Mouse (Mus musculus): ENCODE measurements around the gene Aig1. TPM values are rescaled to one million over a fixed set of nuclear protein-coding genes. Genes with fewer than 3 reads are reported as not detected.

Gene Aig1
- polyA plus RNA-seq, 1 experiment: 130 TPM

GRCm38 (mm10) chr10:13693276-13693675 is 175.5 kb downstream of the Aig1 start:
- Histone ChIP-seq H3K4me1 (ENCODE audit: control insufficient read depth, insufficient read depth, low read length) (peaks cover 11% of the 10 kb centered on the region), H3K27ac (ENCODE audit: insufficient read depth, low read length) (no peak overlapping the region), H3K27me3 (ENCODE audit: control insufficient read depth, insufficient read depth, low read length) (no peaks in the 10 kb centered on the region), H3K4me3 (replicated peaks; ENCODE audit: insufficient read depth, low read depth, low read length) (no peak overlapping the region)
- TF ChIP-seq POLR2A (IDR thresholded peaks at IDR 0.05; ENCODE audit: borderline replicate concordance, insufficient read depth, low read length) (no peak), CTCF (IDR thresholded peaks at IDR 0.05; ENCODE audit: borderline replicate concordance, insufficient read depth, low read depth, low read length) (no peak)
- DNase-seq: no peak
- 61% methylated on average over 4 of the region's 4 CpGs for WGBS

- H3K27ac ChIP-seq (ENCODE audit: insufficient read depth, low read length): no peak overlapping the region
- peaks cover 14% of the 10 kb centered on the region for H3K4me1 ChIP-seq (ENCODE audit: control insufficient read depth, insufficient read depth, low read length)
- WGBS: 92% methylated on average over 5 of the region's 5 CpGs
- H3K4me3 ChIP-seq (replicated peaks; ENCODE audit: insufficient read depth, low read depth, low read length): no peak overlapping the region
- H3K27me3 ChIP-seq (ENCODE audit: control insufficient read depth, insufficient read depth, low read length): no peaks in the 10 kb centered on the region
- no peak for DNase-seq
- TF ChIP-seq POLR2A (IDR thresholded peaks at IDR 0.05; ENCODE audit: borderline replicate concordance, insufficient read depth, low read length) (no peak), CTCF (IDR thresholded peaks at IDR 0.05; ENCODE audit: borderline replicate concordance, insufficient read depth, low read depth, low read length) (no peak)
These were observed 178.0 kb downstream of the Aig1 start for GRCm38 (mm10) chr10:13690773-13691172.

- Histone ChIP-seq H3K27me3 (ENCODE audit: control insufficient read depth, insufficient read depth, low read length) (no peaks in the 10 kb centered on the region), H3K27ac (ENCODE audit: insufficient read depth, low read length) (no peak overlapping the region), H3K4me3 (replicated peaks; ENCODE audit: insufficient read depth, low read depth, low read length) (no peak overlapping the region), H3K4me1 (ENCODE audit: control insufficient read depth, insufficient read depth, low read length) (peaks cover 18% of the 10 kb centered on the region)
- DNase-seq: no peak
- 73% methylated on average over 10 of the region's 10 CpGs for WGBS
- TF ChIP-seq POLR2A (IDR thresholded peaks at IDR 0.05; ENCODE audit: borderline replicate concordance, insufficient read depth, low read length) (no peak), CTCF (IDR thresholded peaks at IDR 0.05; ENCODE audit: borderline replicate concordance, insufficient read depth, low read depth, low read length) (no peak)
These were observed 178.8 kb downstream of the Aig1 start for GRCm38 (mm10) chr10:13689841-13690590.

- peaks cover 20% of the 10 kb centered on the region for H3K4me1 ChIP-seq (ENCODE audit: control insufficient read depth, insufficient read depth, low read length)
- no peak overlapping the region for H3K4me3 ChIP-seq (replicated peaks; ENCODE audit: insufficient read depth, low read depth, low read length)
- no peak for DNase-seq
- 32% methylated on average over 15 of the region's 15 CpGs for WGBS
- no peak for TF ChIP-seq POLR2A (IDR thresholded peaks at IDR 0.05; ENCODE audit: borderline replicate concordance, insufficient read depth, low read length)
- no peak for TF ChIP-seq CTCF (IDR thresholded peaks at IDR 0.05; ENCODE audit: borderline replicate concordance, insufficient read depth, low read depth, low read length)
- H3K27ac ChIP-seq (ENCODE audit: insufficient read depth, low read length): peak overlapping the region; percentile 40; the same call in 1 of the 2 replicates
- H3K27me3 ChIP-seq (ENCODE audit: control insufficient read depth, insufficient read depth, low read length): no peaks in the 10 kb centered on the region
These were observed 180.2 kb downstream of the Aig1 start for GRCm38 (mm10) chr10:13688386-13689120.

GRCm38 (mm10) chr10:13687182-13687810 is 181.5 kb downstream of the Aig1 start:
- Histone ChIP-seq H3K4me3 (replicated peaks; ENCODE audit: insufficient read depth, low read depth, low read length) (no peak overlapping the region), H3K4me1 (ENCODE audit: control insufficient read depth, insufficient read depth, low read length) (peaks cover 17% of the 10 kb centered on the region), H3K27me3 (ENCODE audit: control insufficient read depth, insufficient read depth, low read length) (no peaks in the 10 kb centered on the region), H3K27ac (ENCODE audit: insufficient read depth, low read length) (no peak overlapping the region)
- WGBS: 94% methylated on average over 8 of the region's 8 CpGs
- no peak for DNase-seq
- TF ChIP-seq CTCF (IDR thresholded peaks at IDR 0.05; ENCODE audit: borderline replicate concordance, insufficient read depth, low read depth, low read length): no peak
- no peak for TF ChIP-seq POLR2A (IDR thresholded peaks at IDR 0.05; ENCODE audit: borderline replicate concordance, insufficient read depth, low read length)

GRCm38 (mm10) chr10:13686127-13686526 is 182.7 kb downstream of the Aig1 start:
- DNase-seq: no peak
- WGBS: 75% methylated on average over 5 of the region's 5 CpGs
- TF ChIP-seq CTCF (IDR thresholded peaks at IDR 0.05; ENCODE audit: borderline replicate concordance, insufficient read depth, low read depth, low read length): no peak
- TF ChIP-seq POLR2A (IDR thresholded peaks at IDR 0.05; ENCODE audit: borderline replicate concordance, insufficient read depth, low read length): no peak
- Histone ChIP-seq H3K27ac (ENCODE audit: insufficient read depth, low read length) (no peak overlapping the region), H3K27me3 (ENCODE audit: control insufficient read depth, insufficient read depth, low read length) (no peaks in the 10 kb centered on the region), H3K4me1 (ENCODE audit: control insufficient read depth, insufficient read depth, low read length) (peaks cover 17% of the 10 kb centered on the region), H3K4me3 (replicated peaks; ENCODE audit: insufficient read depth, low read depth, low read length) (no peak overlapping the region)

- 75% methylated on average over 8 of the region's 8 CpGs for WGBS
- Histone ChIP-seq H3K27me3 (ENCODE audit: control insufficient read depth, insufficient read depth, low read length) (no peaks in the 10 kb centered on the region), H3K4me3 (replicated peaks; ENCODE audit: insufficient read depth, low read depth, low read length) (no peak overlapping the region), H3K4me1 (ENCODE audit: control insufficient read depth, insufficient read depth, low read length) (peaks cover 17% of the 10 kb centered on the region), H3K27ac (ENCODE audit: insufficient read depth, low read length) (0 out of 2 replicates have a peak overlapping the region, but pooled peaks have one; percentile 46)
- DNase-seq: no peak
- TF ChIP-seq CTCF (IDR thresholded peaks at IDR 0.05; ENCODE audit: borderline replicate concordance, insufficient read depth, low read depth, low read length) (no peak), POLR2A (IDR thresholded peaks at IDR 0.05; ENCODE audit: borderline replicate concordance, insufficient read depth, low read length) (no peak)
These were observed 183.4 kb downstream of the Aig1 start for GRCm38 (mm10) chr10:13685366-13685765.
